Mouse (Mus musculus) limb, embryonic 13.5 days (tissue): ENCODE data around the gene Eme2. TPM values are rescaled to one million over a fixed set of nuclear protein-coding genes. Genes with fewer than 3 reads are reported as not detected.

Experiments
- ATAC-seq: fragments of 200-750 bp; cut with Nextera tagmentation; 2 replicates; pipeline ENCODE4 v1.8.0; 2017; ENCODE audit warnings: low read depth, moderate number of reproducible peaks, moderate TSS enrichment; ENCODE audit not compliant: low FRiP score
- H3K27ac ChIP-seq: fragments of 300-500 bp; sonication (generic); 2 replicates; pipeline ENCODE4 v1.5.1; 2015; ENCODE audit warnings: inconsistent platforms, mild to moderate bottlenecking, moderate library complexity
- H3K27me3 ChIP-seq: fragments of 300-500 bp; sonication (generic); 2 replicates; pipeline ENCODE4 v1.6.1; 2015; ENCODE audit warnings: mild to moderate bottlenecking, inconsistent platforms
- H3K36me3 ChIP-seq: fragments of 300-500 bp; sonication (generic); 2 replicates; pipeline ENCODE4 v1.6.1; 2015; ENCODE audit warnings: inconsistent platforms, mild to moderate bottlenecking, moderate library complexity
- H3K4me1 ChIP-seq: fragments of 300-500 bp; sonication (generic); 2 replicates; pipeline ENCODE4 v1.6.1; 2015; ENCODE audit warnings: inconsistent platforms
- H3K4me2 ChIP-seq: fragments of 300-500 bp; sonication (generic); replicated peaks from 2 replicates; pipeline ENCODE4 v1.6.1; 2015; ENCODE audit warnings: inconsistent platforms, mild to moderate bottlenecking, moderate library complexity
- H3K4me3 ChIP-seq: fragments of 300-500 bp; sonication (generic); 2 replicates; pipeline ENCODE4 v1.5.1; 2015; ENCODE audit warnings: moderate library complexity, mild to moderate bottlenecking, inconsistent platforms
- H3K9ac ChIP-seq: fragments of 300-500 bp; sonication (generic); 2 replicates; pipeline ENCODE4 v1.6.1; 2015; ENCODE audit warnings: mild to moderate bottlenecking, inconsistent platforms
- H3K9me3 ChIP-seq: fragments of 300-500 bp; sonication (generic); 2 replicates; pipeline ENCODE4 v1.6.1; 2016; ENCODE audit warnings: inconsistent platforms
- WGBS: fragments of 180-500 bp; shearing (Covaris S2); methylation state at CpG from one replicate; pipeline ENCODE4 v1.1.7; 2015; 5-methylcytosine and 5-hydroxymethylcytosine counted together
- polyA plus RNA-seq: library from polyadenylated mRNA; unstranded; fragments of >200 nt; fragmentation: Nextera tagmentation; extraction: Ambion mirVana; gene quantifications from 2 replicates; pipeline ENCODE4 v1.2.1, GENCODE M21; 2015

Eme2 gene
- polyA plus RNA-seq, 1 experiment from 2014 or later, result 35.6 TPM

GRCm38 (mm10) chr17:24885356-24886133, 9.3 kb downstream of the Eme2 start:
- 27% methylated on average over 22 of the region's 22 CpGs for WGBS
- Histone ChIP-seq H3K9ac (peak overlapping the region; percentile 72), H3K4me3 (peak overlapping the region; percentile 76), H3K4me1 (peaks cover 25% of the 10 kb centered on the region), H3K27me3 (no peaks in the 10 kb centered on the region), H3K36me3 (peaks cover 32% of the 10 kb centered on the region), H3K4me2 (peak overlapping the region; percentile 94), H3K27ac (no peak overlapping the region), H3K9me3 (no peaks in the 10 kb centered on the region)
- no peak for ATAC-seq

GRCm38 (mm10) chr17:24884391-24884790, 10.5 kb downstream of the Eme2 start:
- no peak overlapping the region for H3K4me3 ChIP-seq
- H3K4me1 ChIP-seq, result peaks cover 25% of the 10 kb centered on the region
- H3K9me3 ChIP-seq, result no peaks in the 10 kb centered on the region
- H3K4me2 ChIP-seq, result no peak overlapping the region
- H3K9ac ChIP-seq, result no peak overlapping the region
- H3K27me3 ChIP-seq, result no peaks in the 10 kb centered on the region
- H3K27ac ChIP-seq, result no peak overlapping the region
- H3K36me3 ChIP-seq, result peaks cover 22% of the 10 kb centered on the region
- ATAC-seq, result no peak
- 87% methylated on average over 6 of the region's 6 CpGs for WGBS

- Histone ChIP-seq H3K4me2 (no peak overlapping the region), H3K9ac (no peak overlapping the region), H3K4me1 (peaks cover 14% of the 10 kb centered on the region)
Measured at GRCm38 (mm10) chr17:24881738-24882440, 13.0 kb downstream of the Eme2 start.

GRCm38 (mm10) chr17:24878531-24878930, 16.4 kb downstream of the Eme2 start:
- H3K4me1 ChIP-seq, result 0 out of 2 replicates have a peak, but pooled peaks cover 6% of the 10 kb centered on the region
- H3K9ac ChIP-seq, result peak overlapping the region; percentile 39; the same call in 1 of the 2 replicates
- ATAC-seq, result no peak
- no peak overlapping the region for H3K27ac ChIP-seq
- H3K4me2 ChIP-seq, result no peak overlapping the region
- 70% methylated on average over 8 of the region's 8 CpGs for WGBS
- no peak overlapping the region for H3K4me3 ChIP-seq
- H3K36me3 ChIP-seq, result peaks cover 10% of the 10 kb centered on the region
- H3K27me3 ChIP-seq, result no peaks in the 10 kb centered on the region
- H3K9me3 ChIP-seq, result no peaks in the 10 kb centered on the region

More at GRCm38 (mm10) chr17:24881738-24882440, 13.0 kb downstream of the Eme2 start:
- H3K36me3 ChIP-seq, result peaks cover 22% of the 10 kb centered on the region
- H3K27me3 ChIP-seq, result no peaks in the 10 kb centered on the region
- 45% methylated on average over 7 of the region's 7 CpGs for WGBS
- no peak for ATAC-seq
- no peak overlapping the region for H3K27ac ChIP-seq
- no peak overlapping the region for H3K4me3 ChIP-seq
- H3K9me3 ChIP-seq, result no peaks in the 10 kb centered on the region

- H3K27me3 ChIP-seq, result no peaks in the 10 kb centered on the region
- peak overlapping the region; percentile 39 for H3K9ac ChIP-seq
- no peak overlapping the region for H3K4me2 ChIP-seq
- no peak for ATAC-seq
- no peaks in the 10 kb centered on the region for H3K9me3 ChIP-seq
- WGBS, result 24% methylated on average over 5 of the region's 5 CpGs
- no peak overlapping the region for H3K27ac ChIP-seq
- H3K4me1 ChIP-seq, result 0 out of 2 replicates have a peak, but pooled peaks cover 6% of the 10 kb centered on the region
- H3K36me3 ChIP-seq, result peaks cover 5% of the 10 kb centered on the region
- H3K4me3 ChIP-seq, result no peak overlapping the region
Measured at GRCm38 (mm10) chr17:24878117-24878397, 16.8 kb downstream of the Eme2 start.

- Histone ChIP-seq H3K27me3 (no peaks in the 10 kb centered on the region), H3K36me3 (no peaks in the 10 kb centered on the region), H3K9me3 (no peaks in the 10 kb centered on the region), H3K27ac (no peak overlapping the region), H3K4me3 (no peak overlapping the region), H3K4me2 (no peak overlapping the region), H3K9ac (peak overlapping the region; percentile 39), H3K4me1 (0 out of 2 replicates have a peak, but pooled peaks cover 6% of the 10 kb centered on the region)
- 51% methylated on average over 10 of the region's 10 CpGs for WGBS
- ATAC-seq, result no peak
Measured at GRCm38 (mm10) chr17:24877336-24878116, 17.4 kb downstream of the Eme2 start.

GRCm38 (mm10) chr17:24874989-24875388, 19.9 kb downstream of the Eme2 start:
- no peak overlapping the region for H3K4me3 ChIP-seq
- H3K27me3 ChIP-seq, result no peaks in the 10 kb centered on the region
- H3K9me3 ChIP-seq, result no peaks in the 10 kb centered on the region
- 0 out of 2 replicates have a peak, but pooled peaks cover 6% of the 10 kb centered on the region for H3K4me1 ChIP-seq
- H3K4me2 ChIP-seq, result no peak overlapping the region
- no peak for ATAC-seq
- no peaks in the 10 kb centered on the region for H3K36me3 ChIP-seq
- 71% methylated on average over 8 of the region's 8 CpGs for WGBS
- H3K9ac ChIP-seq, result no peak overlapping the region
- H3K27ac ChIP-seq, result no peak overlapping the region

- 55% methylated on average over 1 of the region's 1 CpGs for WGBS
Measured at GRCm38 (mm10) chr17:24874405-24874745, 20.5 kb downstream of the Eme2 start.

GRCm38 (mm10) chr17:24873695-24874404, 21.0 kb downstream of the Eme2 start:
- no peak overlapping the region for H3K27ac ChIP-seq
- no peaks in the 10 kb centered on the region for H3K27me3 ChIP-seq
- no peak for ATAC-seq
- H3K4me1 ChIP-seq, result 0 out of 2 replicates have a peak, but pooled peaks cover 6% of the 10 kb centered on the region
- no peak overlapping the region for H3K9ac ChIP-seq
- H3K4me3 ChIP-seq, result no peak overlapping the region
- no peaks in the 10 kb centered on the region for H3K36me3 ChIP-seq
- H3K9me3 ChIP-seq, result no peaks in the 10 kb centered on the region
- H3K4me2 ChIP-seq, result no peak overlapping the region
- WGBS, result 46% methylated on average over 4 of the region's 4 CpGs

More at GRCm38 (mm10) chr17:24874405-24874745, 20.5 kb downstream of the Eme2 start:
- Histone ChIP-seq H3K4me3 (no peak overlapping the region), H3K9ac (no peak overlapping the region), H3K4me1 (0 out of 2 replicates have a peak, but pooled peaks cover 6% of the 10 kb centered on the region), H3K27me3 (no peaks in the 10 kb centered on the region), H3K4me2 (no peak overlapping the region), H3K9me3 (no peaks in the 10 kb centered on the region), H3K27ac (no peak overlapping the region), H3K36me3 (no peaks in the 10 kb centered on the region)
- ATAC-seq, result no peak

- H3K9me3 ChIP-seq, result no peaks in the 10 kb centered on the region
- no peak overlapping the region for H3K9ac ChIP-seq
- H3K4me3 ChIP-seq, result no peak overlapping the region
- no peak overlapping the region for H3K4me2 ChIP-seq
- H3K36me3 ChIP-seq, result peaks cover 27% of the 10 kb centered on the region
- H3K27me3 ChIP-seq, result no peaks in the 10 kb centered on the region
- no peaks in the 10 kb centered on the region for H3K4me1 ChIP-seq
- H3K27ac ChIP-seq, result no peak overlapping the region
- ATAC-seq, result no peak
- WGBS, result 95% methylated on average over 10 of the region's 10 CpGs
Measured at GRCm38 (mm10) chr17:24867914-24868313, 27.0 kb downstream of the Eme2 start.

- Histone ChIP-seq H3K4me1 (no peaks in the 10 kb centered on the region), H3K4me3 (no peak within 1 kb of the TSS), H3K9ac (no peak within 1 kb of the TSS), H3K27ac (no peak within 1 kb of the TSS), H3K27me3 (no peaks in the 10 kb centered on the region), H3K9me3 (no peaks in the 10 kb centered on the region), H3K36me3 (peaks cover 45% of the 10 kb centered on the region), H3K4me2 (no peak within 1 kb of the TSS)
- ATAC-seq, result no peak
- WGBS, result 84% methylated on average over 8 of the region's 8 CpGs
Measured at GRCm38 (mm10) chr17:24865776-24866175, 29.1 kb downstream of the Eme2 start, which contains the start of gene Igfals. TSS of gene Igfals (plus strand) at chr17:24865997.
